Mouse (Mus musculus): Measurements from ENCODE around the gene Larp1. TPM values are rescaled to one million over a fixed set of nuclear protein-coding genes. Genes with fewer than 3 reads are reported as not detected.

Larp1 gene
- total and polyA plus RNA-seq, 3 experiments = 73.9 to 2,325 (median 201) TPM

DNA sequence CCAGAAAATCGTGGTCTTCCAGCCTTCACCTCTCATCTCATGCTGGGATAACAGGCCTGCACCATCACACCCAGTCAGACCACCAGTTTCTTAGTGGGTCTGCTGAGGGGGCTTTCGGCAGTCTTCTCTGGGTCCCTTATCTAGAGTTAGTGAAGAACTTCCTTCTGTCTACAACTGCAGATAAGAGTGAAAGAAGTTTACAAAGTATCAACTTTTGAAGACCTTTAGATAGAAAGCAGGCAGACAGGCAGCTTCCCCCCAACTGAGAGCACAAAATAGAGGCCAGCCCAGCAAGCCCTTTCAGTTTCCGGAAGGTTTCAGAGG lies 24.6 kb upstream of the Larp1 start (continued):
- TF ChIP-seq TAL1 (IDR thresholded peaks at IDR 0.05; ENCODE audit: low read length) = no peak
- TF ChIP-seq ETS1 (IDR thresholded peaks at IDR 0.05; ENCODE audit: low read depth, low read length) = peak; percentile 5; the same call in 1 of the 2 replicates
- no peak for TF ChIP-seq USF1 (IDR thresholded peaks at IDR 0.05; ENCODE audit: low read depth, low read length)
- peak; percentile 60 for TF ChIP-seq SIN3A (IDR thresholded peaks at IDR 0.05; ENCODE audit: low read length)
- 0 out of 2 replicates have a peak, but pooled peaks have one; percentile 20 for TF ChIP-seq ELF1 (IDR thresholded peaks at IDR 0.05; ENCODE audit: low read depth, low read length)
- TF ChIP-seq ZC3H11A (IDR thresholded peaks at IDR 0.05; ENCODE audit: low read depth, low read length) = no peak
- no peak for TF ChIP-seq ZNF384 (IDR thresholded peaks at IDR 0.05; ENCODE audit: low read depth, low read length)
- no peak for TF ChIP-seq MYB (IDR thresholded peaks at IDR 0.05; ENCODE audit: low read depth, low read length)
- no peak for TF ChIP-seq CHD1 (IDR thresholded peaks at IDR 0.05; ENCODE audit: low read depth, low read length)
- TF ChIP-seq UBTF (IDR thresholded peaks at IDR 0.05; ENCODE audit: borderline replicate concordance, insufficient read depth, low read depth, low read length) = no peak
- TF ChIP-seq HCFC1 (IDR thresholded peaks at IDR 0.05; ENCODE audit: low read depth, low read length) = no peak
- TF ChIP-seq USF2 (IDR thresholded peaks at IDR 0.05; ENCODE audit: borderline replicate concordance in 1 of 2, insufficient read depth in 1 of 2, low read depth in 1 of 2, low read length in 2 of 2) = no peak
- TF ChIP-seq NRF1 (IDR thresholded peaks at IDR 0.05; ENCODE audit: insufficient read depth, low read depth, low read length, poor library complexity, severe bottlenecking) = no peak
- no peak for TF ChIP-seq E2F4 (IDR thresholded peaks at IDR 0.05; ENCODE audit: borderline replicate concordance, low read depth, low read length)
- TF ChIP-seq TCF12 (IDR thresholded peaks at IDR 0.05; ENCODE audit: low read depth, low read length) = peak; percentile 39; the same call in 1 of the 2 replicates
- no peak for TF ChIP-seq ZMIZ1 (IDR thresholded peaks at IDR 0.05; ENCODE audit: low read depth, low read length)
- TF ChIP-seq TBP (IDR thresholded peaks at IDR 0.05; ENCODE audit: low read depth, low read length) = no peak
- TF ChIP-seq MAX (IDR thresholded peaks at IDR 0.05; ENCODE audit: low read length) = no peak
- TF ChIP-seq POLR2A (IDR thresholded peaks at IDR 0.05; ENCODE audit: control insufficient read depth in 1 of 2, insufficient read depth in 1 of 2, low read depth in 1 of 2, low read length in 2 of 2, poor library complexity in 1 of 2) = no peak

DNA sequence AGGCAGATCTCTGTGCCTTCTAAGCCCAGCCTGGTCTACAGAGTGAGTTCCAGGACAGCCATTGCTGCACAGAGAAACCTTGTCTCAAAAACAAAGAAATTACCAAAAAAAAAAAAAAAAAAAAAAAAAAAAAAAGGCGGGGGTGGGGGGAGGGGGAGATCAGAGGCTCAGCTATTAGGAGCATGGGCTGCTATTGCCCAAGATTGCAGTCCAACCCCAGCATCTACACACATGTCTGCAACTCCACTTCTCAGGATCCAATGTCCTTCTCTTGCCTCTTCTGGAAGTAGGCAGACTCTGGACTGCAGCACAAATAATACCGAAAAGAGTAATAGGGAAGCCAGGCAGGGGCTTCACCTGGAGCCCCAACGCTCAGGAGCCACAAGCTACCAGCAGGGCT lies 23.4 kb upstream of the Larp1 start:
- no peak overlapping the region for H3K27ac ChIP-seq (ENCODE audit: control insufficient read depth, low read depth, low read length)
- H3K9ac ChIP-seq (ENCODE audit: control insufficient read depth, low read depth, low read length, poor library complexity, severe bottlenecking) = no peak overlapping the region
- peaks cover 0 to 9% of the 10 kb centered on the region in 2 experiments; a peak in 2 of 4 replicates for H3K36me3 ChIP-seq (ENCODE audit: control insufficient read depth in 1 of 2, insufficient read depth in 2 of 2, low read length in 2 of 2)
- no peak overlapping the region for H3K4me3 ChIP-seq (ENCODE audit: control insufficient read depth in 1 of 2, insufficient read depth in 1 of 2, low read depth in 2 of 2, low read length in 2 of 2)
- no peaks in the 10 kb centered on the region for H3K79me2 ChIP-seq (ENCODE audit: control insufficient read depth, insufficient read depth, low read length, poor library complexity)
- TF ChIP-seq ZNF384 (IDR thresholded peaks at IDR 0.05; ENCODE audit: low read depth, low read length) = 0 out of 2 replicates have a peak, but pooled peaks have one; percentile 22
- TF ChIP-seq BHLHE40 (IDR thresholded peaks at IDR 0.05; ENCODE audit: borderline replicate concordance, low read depth, low read length) = no peak
- no peak for TF ChIP-seq ZC3H11A (IDR thresholded peaks at IDR 0.05; ENCODE audit: low read depth, low read length)
- H3K9me3 ChIP-seq (replicated peaks; ENCODE audit: insufficient read depth, low read length) = no peaks in the 10 kb centered on the region
- peaks cover 8 to 11% of the 10 kb centered on the region in 2 experiments for H3K4me1 ChIP-seq (ENCODE audit: control insufficient read depth in 1 of 2, insufficient read depth in 2 of 2, low read length in 2 of 2)
- DNase-seq (ENCODE audit: low read depth, low spot score) = no peak
- peaks cover 4 to 9% of the 10 kb centered on the region in 2 experiments for H3K27me3 ChIP-seq (ENCODE audit: control insufficient read depth in 1 of 2, insufficient read depth in 2 of 2, low read length in 2 of 2)
